Mouse (Mus musculus): ENCODE measurements around the gene Gpsm1. TPM values are rescaled to one million over a fixed set of nuclear protein-coding genes. Genes with fewer than 3 reads are reported as not detected.

The Gpsm1 gene
- polyA plus RNA-seq, 1 experiment, result 57.7 TPM

- no peak for DNase-seq
- TF ChIP-seq CTCF (IDR thresholded peaks at IDR 0.05; ENCODE audit: borderline replicate concordance, control insufficient read depth, extremely low read depth, insufficient read depth, low read length, poor library complexity) (no peak), POLR2A (IDR thresholded peaks at IDR 0.05; ENCODE audit: control insufficient read depth, extremely low read depth, insufficient read depth, low read length, poor library complexity) (no peak)
- Histone ChIP-seq H3K4me1 (replicated peaks; ENCODE audit: control insufficient read depth, insufficient read depth, low read length) (peaks cover 3% of the 10 kb centered on the region; the same call in 1 of the 2 replicates), H3K4me3 (ENCODE audit: control insufficient read depth, insufficient read depth, low read length) (no peak overlapping the region), H3K36me3 (ENCODE audit: control insufficient read depth, insufficient read depth, low read length) (no peaks in the 10 kb centered on the region), H3K27ac (ENCODE audit: control insufficient read depth, insufficient read depth, low read length) (no peak overlapping the region), H3K27me3 (ENCODE audit: control insufficient read depth, insufficient read depth, low read length) (no peaks in the 10 kb centered on the region)
- 42% methylated on average over 4 of the region's 4 CpGs for WGBS
These were observed 16.5 kb upstream of the Gpsm1 start for GRCm38 (mm10) chr2:26298856-26299230.

GRCm38 (mm10) chr2:26299336-26299735 lies 16.0 kb upstream of the Gpsm1 start:
- 96% methylated on average over 7 of the region's 7 CpGs for WGBS
- peaks cover 3% of the 10 kb centered on the region; the same call in 1 of the 2 replicates for H3K4me1 ChIP-seq (replicated peaks; ENCODE audit: control insufficient read depth, insufficient read depth, low read length)
- no peak for TF ChIP-seq POLR2A (IDR thresholded peaks at IDR 0.05; ENCODE audit: control insufficient read depth, extremely low read depth, insufficient read depth, low read length, poor library complexity)
- no peak for TF ChIP-seq CTCF (IDR thresholded peaks at IDR 0.05; ENCODE audit: borderline replicate concordance, control insufficient read depth, extremely low read depth, insufficient read depth, low read length, poor library complexity)
- H3K36me3 ChIP-seq (ENCODE audit: control insufficient read depth, insufficient read depth, low read length), result no peaks in the 10 kb centered on the region
- H3K4me3 ChIP-seq (ENCODE audit: control insufficient read depth, insufficient read depth, low read length), result no peak overlapping the region
- H3K27ac ChIP-seq (ENCODE audit: control insufficient read depth, insufficient read depth, low read length), result no peak overlapping the region
- no peaks in the 10 kb centered on the region for H3K27me3 ChIP-seq (ENCODE audit: control insufficient read depth, insufficient read depth, low read length)
- DNase-seq, result no peak

- WGBS, result 90% methylated on average over 5 of the region's 5 CpGs
- Histone ChIP-seq H3K27ac (ENCODE audit: control insufficient read depth, insufficient read depth, low read length) (no peak overlapping the region), H3K4me1 (replicated peaks; ENCODE audit: control insufficient read depth, insufficient read depth, low read length) (peaks cover 3% of the 10 kb centered on the region; the same call in 1 of the 2 replicates), H3K36me3 (ENCODE audit: control insufficient read depth, insufficient read depth, low read length) (no peaks in the 10 kb centered on the region), H3K27me3 (ENCODE audit: control insufficient read depth, insufficient read depth, low read length) (no peaks in the 10 kb centered on the region), H3K4me3 (ENCODE audit: control insufficient read depth, insufficient read depth, low read length) (no peak overlapping the region)
- no peak for DNase-seq
- TF ChIP-seq POLR2A (IDR thresholded peaks at IDR 0.05; ENCODE audit: control insufficient read depth, extremely low read depth, insufficient read depth, low read length, poor library complexity) (no peak), CTCF (IDR thresholded peaks at IDR 0.05; ENCODE audit: borderline replicate concordance, control insufficient read depth, extremely low read depth, insufficient read depth, low read length, poor library complexity) (no peak)
These were observed 15.0 kb upstream of the Gpsm1 start for GRCm38 (mm10) chr2:26300161-26300807.

GRCm38 (mm10) chr2:26300808-26301174 lies 14.5 kb upstream of the Gpsm1 start:
- peaks cover 3% of the 10 kb centered on the region; the same call in 1 of the 2 replicates for H3K4me1 ChIP-seq (replicated peaks; ENCODE audit: control insufficient read depth, insufficient read depth, low read length)
- TF ChIP-seq POLR2A (IDR thresholded peaks at IDR 0.05; ENCODE audit: control insufficient read depth, extremely low read depth, insufficient read depth, low read length, poor library complexity) (no peak), CTCF (IDR thresholded peaks at IDR 0.05; ENCODE audit: borderline replicate concordance, control insufficient read depth, extremely low read depth, insufficient read depth, low read length, poor library complexity) (peak; percentile 71; the same call in 1 of the 2 replicates)
- 3% methylated on average over 3 of the region's 3 CpGs for WGBS
- H3K27me3 ChIP-seq (ENCODE audit: control insufficient read depth, insufficient read depth, low read length), result no peaks in the 10 kb centered on the region
- DNase-seq, result peak; percentile 85
- H3K36me3 ChIP-seq (ENCODE audit: control insufficient read depth, insufficient read depth, low read length), result no peaks in the 10 kb centered on the region
- no peak overlapping the region for H3K27ac ChIP-seq (ENCODE audit: control insufficient read depth, insufficient read depth, low read length)
- no peak overlapping the region for H3K4me3 ChIP-seq (ENCODE audit: control insufficient read depth, insufficient read depth, low read length)

GRCm38 (mm10) chr2:26302005-26302503 lies 13.3 kb upstream of the Gpsm1 start:
- no peaks in the 10 kb centered on the region for H3K36me3 ChIP-seq (ENCODE audit: control insufficient read depth, insufficient read depth, low read length)
- no peak for TF ChIP-seq POLR2A (IDR thresholded peaks at IDR 0.05; ENCODE audit: control insufficient read depth, extremely low read depth, insufficient read depth, low read length, poor library complexity)
- no peak for TF ChIP-seq CTCF (IDR thresholded peaks at IDR 0.05; ENCODE audit: borderline replicate concordance, control insufficient read depth, extremely low read depth, insufficient read depth, low read length, poor library complexity)
- peaks cover 3% of the 10 kb centered on the region; the same call in 1 of the 2 replicates for H3K4me1 ChIP-seq (replicated peaks; ENCODE audit: control insufficient read depth, insufficient read depth, low read length)
- no peak for DNase-seq
- H3K4me3 ChIP-seq (ENCODE audit: control insufficient read depth, insufficient read depth, low read length), result no peak overlapping the region
- no peak overlapping the region for H3K27ac ChIP-seq (ENCODE audit: control insufficient read depth, insufficient read depth, low read length)
- 95% methylated on average over 10 of the region's 10 CpGs for WGBS
- H3K27me3 ChIP-seq (ENCODE audit: control insufficient read depth, insufficient read depth, low read length), result no peaks in the 10 kb centered on the region

- no peaks in the 10 kb centered on the region for H3K27me3 ChIP-seq (ENCODE audit: control insufficient read depth, insufficient read depth, low read length)
- no peak for DNase-seq
- no peak for TF ChIP-seq CTCF (IDR thresholded peaks at IDR 0.05; ENCODE audit: borderline replicate concordance, control insufficient read depth, extremely low read depth, insufficient read depth, low read length, poor library complexity)
- TF ChIP-seq POLR2A (IDR thresholded peaks at IDR 0.05; ENCODE audit: control insufficient read depth, extremely low read depth, insufficient read depth, low read length, poor library complexity), result no peak
- 48% methylated on average over 1 of the region's 1 CpGs for WGBS
- no peak overlapping the region for H3K27ac ChIP-seq (ENCODE audit: control insufficient read depth, insufficient read depth, low read length)
- H3K36me3 ChIP-seq (ENCODE audit: control insufficient read depth, insufficient read depth, low read length), result no peaks in the 10 kb centered on the region
- no peak overlapping the region for H3K4me3 ChIP-seq (ENCODE audit: control insufficient read depth, insufficient read depth, low read length)
- no peaks in the 10 kb centered on the region for H3K4me1 ChIP-seq (replicated peaks; ENCODE audit: control insufficient read depth, insufficient read depth, low read length)
These were observed 10.6 kb upstream of the Gpsm1 start for GRCm38 (mm10) chr2:26304711-26305110.

Measured in thymus, adult 2 months (tissue).